Mouse (Mus musculus) lung, postnatal 0 days (tissue): ENCODE measurements around the gene Gnat2. TPM values are rescaled to one million over a fixed set of nuclear protein-coding genes. Genes with fewer than 3 reads are reported as not detected.

Experiments used
- ATAC-seq: fragments of 200-750 bp; cut with Nextera tagmentation; 2 replicates; pipeline ENCODE4 v1.8.0; 2017; ENCODE audit warnings: moderate library complexity
- DNase-seq: peaks from one replicate; pipeline ENCODE4 v3.0.0-alpha.2; 2016; ENCODE audit warnings: low spot score
- H3K27ac ChIP-seq: fragments of 300-500 bp; sonication (generic); 2 replicates; pipeline ENCODE4 v1.5.1; 2014; ENCODE audit warnings: antibody characterized with exemption, mild to moderate bottlenecking, low read length, mixed read lengths
- H3K27me3 ChIP-seq: fragments of 300-500 bp; sonication (generic); replicated peaks from 2 replicates; pipeline ENCODE4 v1.6.1; 2014; ENCODE audit warnings: low read length, mixed read lengths; ENCODE audit not compliant: insufficient read depth
- H3K36me3 ChIP-seq: fragments of 300-500 bp; sonication (generic); 2 replicates; pipeline ENCODE4 v1.6.1; 2014; ENCODE audit warnings: low read length, mixed read lengths; ENCODE audit not compliant: insufficient read depth
- H3K4me1 ChIP-seq: fragments of 300-500 bp; sonication (generic); 2 replicates; pipeline ENCODE4 v1.6.1; 2014; ENCODE audit warnings: antibody characterized with exemption, low read depth, low read length, mixed read lengths; ENCODE audit not compliant: insufficient read depth
- H3K4me2 ChIP-seq: fragments of 300-500 bp; sonication (generic); replicated peaks from 2 replicates; pipeline ENCODE4 v1.6.1; 2014; ENCODE audit warnings: low read depth, mild to moderate bottlenecking, low read length, moderate library complexity, mixed read lengths
- H3K4me3 ChIP-seq: fragments of 300-500 bp; sonication (generic); 2 replicates; pipeline ENCODE4 v1.5.1; 2014; ENCODE audit warnings: low read depth, low read length
- H3K9ac ChIP-seq: fragments of 300-500 bp; sonication (generic); replicated peaks from 2 replicates; pipeline ENCODE4 v1.6.1; 2014; ENCODE audit warnings: low read depth, mild to moderate bottlenecking
- H3K9me3 ChIP-seq: fragments of 300-500 bp; sonication (generic); 2 replicates; pipeline ENCODE4 v1.6.1; 2016; ENCODE audit warnings: low read length, mixed read lengths
- CTCF ChIP-seq: IDR thresholded peaks from 2 replicates; pipeline ENCODE4 v1.5.1; 2016; ENCODE audit warnings: antibody characterized with exemption, mild to moderate bottlenecking
- EP300 ChIP-seq: IDR thresholded peaks from 2 replicates; pipeline ENCODE4 v1.6.1; 2016; ENCODE audit warnings: antibody characterized with exemption, mild to moderate bottlenecking, control low read depth
- WGBS: fragments of 180-500 bp; shearing (Covaris S2); extraction: QIAGEN DNeasy Blood & Tissue Kit; methylation state at CpG from one replicate; pipeline ENCODE4 v1.1.7; 2014; 5-methylcytosine and 5-hydroxymethylcytosine counted together
- polyA plus RNA-seq: library from polyadenylated mRNA; unstranded; fragments of >200 nt; fragmentation: Nextera tagmentation; extraction: Ambion mirVana; gene quantifications from 2 replicates; pipeline ENCODE4 v1.2.1, GENCODE M21; 2015

Gnat2 gene
- polyA plus RNA-seq, 1 experiment from 2014 or later, result 0.33 TPM

DNA sequence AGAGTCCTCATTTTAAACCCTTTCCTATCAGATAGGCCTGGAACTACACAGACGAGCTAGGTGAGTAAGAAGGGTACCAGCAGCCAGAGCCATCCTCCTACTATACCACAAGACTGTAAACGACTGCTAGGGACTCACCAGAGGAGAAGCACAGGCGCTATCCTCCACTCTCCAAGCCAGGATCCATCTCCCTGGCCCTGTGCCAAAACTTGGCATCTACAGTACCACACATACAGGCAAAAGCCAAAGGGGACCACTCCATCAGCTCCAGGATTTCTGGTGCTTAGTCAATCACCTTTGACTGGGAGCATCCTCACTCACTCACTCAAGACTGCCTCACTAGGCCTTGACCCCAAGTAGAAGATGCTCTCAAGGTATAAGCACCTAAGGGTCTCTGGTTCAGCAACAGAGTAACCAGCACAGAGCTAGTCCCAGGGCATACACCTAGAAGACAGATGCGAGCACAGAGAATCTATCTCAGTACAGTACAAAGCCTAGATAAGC, 8.6 kb upstream of the Gnat2 start:
- Histone ChIP-seq H3K4me1 (peaks cover 14% of the 10 kb centered on the region; the same call in 1 of the 2 replicates), H3K27ac (no peak overlapping the region), H3K9ac (no peak overlapping the region), H3K27me3 (no peaks in the 10 kb centered on the region), H3K9me3 (no peaks in the 10 kb centered on the region), H3K4me3 (no peak overlapping the region), H3K4me2 (no peak overlapping the region), H3K36me3 (no peaks in the 10 kb centered on the region)
- 68% methylated on average over 4 of the region's 4 CpGs for WGBS
- no peak for ATAC-seq
- TF ChIP-seq EP300, result no peak
- TF ChIP-seq CTCF, result no peak
- DNase-seq, result no peak

DNA sequence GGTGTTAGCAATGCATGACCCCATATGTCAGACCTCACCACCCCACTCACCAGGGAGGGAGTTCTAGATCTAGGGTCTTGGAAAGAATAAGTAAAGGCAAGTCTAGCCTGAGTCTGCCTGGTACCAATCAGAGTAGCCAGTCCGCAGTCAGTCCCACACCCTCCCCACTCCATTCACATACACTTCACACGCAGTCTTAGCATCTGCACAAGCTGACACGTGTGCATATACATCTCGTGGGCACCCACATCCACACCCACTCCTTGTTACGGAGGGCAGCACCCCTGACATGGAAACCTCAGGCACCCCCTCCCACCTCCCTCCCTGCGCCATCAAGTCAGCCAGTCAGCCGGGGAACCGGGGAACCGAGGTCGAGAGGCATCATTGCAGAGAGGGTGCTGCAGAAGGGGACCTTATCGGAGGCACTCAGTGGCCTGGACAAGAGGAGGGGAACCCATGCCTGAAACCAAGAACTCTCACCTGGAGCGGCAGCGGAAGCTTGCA, 7.8 kb upstream of the Gnat2 start:
- H3K9ac ChIP-seq, result peak overlapping the region; percentile 48
- peak; percentile 0; the same call in 1 of the 2 replicates for ATAC-seq
- peak overlapping the region; percentile 57; the same call in 1 of the 2 replicates for H3K27ac ChIP-seq
- H3K4me2 ChIP-seq, result peak overlapping the region; percentile 100
- H3K9me3 ChIP-seq, result no peaks in the 10 kb centered on the region
- no peaks in the 10 kb centered on the region for H3K27me3 ChIP-seq
- peaks cover 14% of the 10 kb centered on the region; the same call in 1 of the 2 replicates for H3K4me1 ChIP-seq
- DNase-seq, result no peak
- peak overlapping the region; percentile 60 for H3K4me3 ChIP-seq
- no peaks in the 10 kb centered on the region for H3K36me3 ChIP-seq
- no peak for TF ChIP-seq EP300
- TF ChIP-seq CTCF, result no peak
- WGBS, result 12% methylated on average over 13 of the region's 13 CpGs

DNA sequence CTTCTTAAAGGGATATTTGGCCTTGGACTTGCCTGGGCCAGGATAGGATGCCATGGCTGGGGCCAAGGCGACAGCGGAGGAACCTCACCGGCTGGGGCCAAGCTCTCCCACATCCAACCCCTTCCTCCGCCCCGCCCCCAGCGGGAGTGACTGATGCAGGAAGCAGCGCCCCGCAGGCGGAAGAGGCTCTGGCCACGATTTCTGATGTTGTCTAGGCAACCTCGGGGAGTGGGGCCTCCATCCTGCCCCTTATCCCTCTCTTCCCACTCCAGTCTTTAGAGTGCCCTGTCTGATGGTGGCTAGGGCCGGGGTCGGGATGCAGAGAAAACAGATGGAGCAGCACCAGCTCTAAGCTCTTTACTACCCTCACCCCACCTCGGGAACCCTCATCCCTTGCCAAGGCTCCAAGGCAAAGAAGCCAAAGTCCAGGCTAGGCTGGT, 7.3 kb upstream of the Gnat2 start:
- no peaks in the 10 kb centered on the region for H3K9me3 ChIP-seq
- peak overlapping the region; percentile 100 for H3K4me2 ChIP-seq
- H3K36me3 ChIP-seq, result no peaks in the 10 kb centered on the region
- H3K4me1 ChIP-seq, result peaks cover 14% of the 10 kb centered on the region; the same call in 1 of the 2 replicates
- H3K9ac ChIP-seq, result peak overlapping the region; percentile 48
- ATAC-seq (peak; percentile 89), DNase-seq (peak; percentile 94)
- 1% methylated on average over 13 of the region's 14 CpGs for WGBS
- H3K27ac ChIP-seq, result peak overlapping the region; percentile 57
- peak overlapping the region; percentile 60 for H3K4me3 ChIP-seq
- H3K27me3 ChIP-seq, result no peaks in the 10 kb centered on the region
- TF ChIP-seq CTCF, result peak; percentile 49
- TF ChIP-seq EP300, result no peak

DNA sequence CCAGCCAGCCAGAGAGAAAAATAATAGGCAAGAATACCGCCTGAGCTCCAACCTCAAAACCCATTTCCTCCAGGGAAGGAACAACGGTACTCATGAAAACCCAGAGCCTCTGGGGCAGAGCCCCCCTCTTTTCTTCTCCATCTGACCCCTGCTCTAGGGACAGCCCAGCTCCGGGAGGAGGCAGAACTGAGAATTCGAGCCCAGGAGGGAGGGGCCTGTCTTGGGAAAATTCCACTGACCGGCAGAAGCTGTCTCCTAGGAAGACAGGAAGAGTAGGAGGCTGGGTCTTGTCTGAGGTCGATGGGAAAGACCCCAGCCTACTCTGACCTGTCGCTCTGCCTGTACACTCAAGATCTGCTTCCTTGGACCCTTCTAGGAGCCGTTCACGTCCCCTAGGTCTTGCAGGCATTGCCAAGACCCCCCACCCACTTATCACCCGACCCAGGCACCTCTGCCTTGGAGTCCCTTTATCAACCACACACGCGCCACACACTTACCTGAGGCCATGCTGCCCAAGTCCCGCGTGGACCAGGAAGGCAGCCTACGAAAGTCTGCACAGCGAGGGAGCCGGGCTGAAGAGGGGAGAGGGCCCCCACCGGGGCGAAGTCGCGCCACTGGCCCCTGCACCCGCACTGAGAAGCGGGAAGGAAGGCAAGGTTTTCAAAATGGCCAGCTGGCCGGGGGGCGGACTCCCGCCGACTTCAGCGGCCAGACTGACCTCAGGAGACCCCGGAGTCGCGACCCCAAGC, 6.7 kb upstream of the Gnat2 start:
- ATAC-seq (peak; percentile 83), DNase-seq (peak; percentile 89)
- peak overlapping the region; percentile 48 for H3K9ac ChIP-seq
- TF ChIP-seq CTCF, result no peak
- TF ChIP-seq EP300, result no peak
- H3K9me3 ChIP-seq, result no peaks in the 10 kb centered on the region
- H3K4me2 ChIP-seq, result peak overlapping the region; percentile 100
- H3K4me1 ChIP-seq, result peaks cover 14% of the 10 kb centered on the region; the same call in 1 of the 2 replicates
- H3K4me3 ChIP-seq, result peak overlapping the region; percentile 60
- no peaks in the 10 kb centered on the region for H3K36me3 ChIP-seq
- peak overlapping the region; percentile 57 for H3K27ac ChIP-seq
- H3K27me3 ChIP-seq, result no peaks in the 10 kb centered on the region
- WGBS, result 0% methylated on average over 31 of the region's 31 CpGs

DNA sequence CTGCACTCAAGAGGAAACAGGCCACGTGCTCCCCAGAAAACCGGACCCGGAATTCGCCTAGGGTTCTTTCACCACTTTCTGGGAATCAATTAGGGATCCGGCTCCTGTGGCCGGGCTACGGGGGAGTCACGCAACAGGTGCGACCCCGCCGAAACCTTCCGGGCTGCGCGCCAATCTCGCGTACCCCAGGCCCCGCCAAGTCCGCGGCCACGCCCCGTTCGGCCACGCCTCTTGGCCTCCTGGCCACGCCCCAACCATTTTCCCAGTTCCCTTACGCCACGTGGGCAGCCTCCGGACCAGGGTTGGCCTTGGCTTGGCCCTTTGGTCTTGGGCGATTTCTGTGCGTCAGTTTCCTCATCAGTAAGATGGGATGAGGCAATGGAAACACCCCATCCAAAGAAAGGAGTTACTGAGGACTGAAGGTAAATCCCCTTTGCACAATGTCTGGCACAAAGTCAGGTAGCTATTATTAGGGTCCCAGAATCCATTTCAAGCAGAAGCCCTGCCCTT, 6.1 kb upstream of the Gnat2 start, which contains the start of gene Ampd2:
Ampd2 (minus strand) TSS at position 182 of the 510 bp plus-strand sequence.
- peaks cover 14% of the 10 kb centered on the region; the same call in 1 of the 2 replicates for H3K4me1 ChIP-seq

DNA sequence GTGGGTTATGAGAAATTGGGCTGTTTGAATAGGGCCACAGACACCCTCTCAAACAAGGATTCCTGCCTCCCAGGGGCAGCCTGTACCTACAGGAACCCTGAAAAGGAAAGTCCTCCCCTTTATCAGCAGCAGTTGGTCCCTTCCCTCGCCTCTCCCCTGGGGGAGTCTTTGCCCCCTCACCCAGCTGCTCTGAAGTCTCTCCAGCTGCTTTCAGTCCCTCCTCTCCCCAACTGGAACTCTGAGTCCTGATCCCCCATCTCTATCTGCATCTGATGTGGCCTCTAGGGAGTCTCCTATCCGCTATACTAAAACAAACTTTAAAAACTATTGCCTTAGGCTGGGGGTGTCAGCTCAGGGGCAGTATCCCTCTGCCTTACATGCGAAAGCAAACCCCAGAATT, 5.3 kb upstream of the Gnat2 start:
- TF ChIP-seq EP300 (no peak), CTCF (no peak)
- no peaks in the 10 kb centered on the region for H3K36me3 ChIP-seq
- ATAC-seq (no peak), DNase-seq (no peak)
- no peaks in the 10 kb centered on the region for H3K9me3 ChIP-seq
- H3K4me3 ChIP-seq, result no peak overlapping the region
- no peaks in the 10 kb centered on the region for H3K27me3 ChIP-seq
- no peak overlapping the region for H3K27ac ChIP-seq
- WGBS, result 91% methylated on average over 3 of the region's 3 CpGs
- H3K4me2 ChIP-seq, result no peak overlapping the region
- peaks cover 14% of the 10 kb centered on the region; the same call in 1 of the 2 replicates for H3K4me1 ChIP-seq
- H3K9ac ChIP-seq, result no peak overlapping the region

More for the DNA sequence above, 6.1 kb upstream of the Gnat2 start, which contains the start of gene Ampd2:
- H3K27me3 ChIP-seq, result no peaks in the 10 kb centered on the region
- under 1% methylated on average over 29 of the region's 29 CpGs for WGBS
- H3K4me2 ChIP-seq, result peak within 1 kb of the TSS; percentile 100
- DNase-seq (peak; percentile 79), ATAC-seq (peak; percentile 46)
- peak within 1 kb of the TSS; percentile 60 for H3K4me3 ChIP-seq
- no peaks in the 10 kb centered on the region for H3K9me3 ChIP-seq
- peak within 1 kb of the TSS; percentile 48 for H3K9ac ChIP-seq
- TF ChIP-seq EP300 (no peak), CTCF (no peak)
- no peaks in the 10 kb centered on the region for H3K36me3 ChIP-seq
- H3K27ac ChIP-seq, result peak within 1 kb of the TSS; percentile 57
